Mouse (Mus musculus) embryonic facial prominence, embryonic 13.5 days (tissue): ENCODE measurements around the gene Apol7c. TPM values are rescaled to one million over a fixed set of nuclear protein-coding genes. Genes with fewer than 3 reads are reported as not detected.
"Not testable (repeated sequence)": the region's sequence is repeated elsewhere in the genome, so short reads cannot be mapped to it uniquely, and the experiment has no call there.

Source experiments
- ATAC-seq: fragments of 200-750 bp; cut with Nextera tagmentation; 2 replicates; pipeline ENCODE4 v1.8.0; 2017; ENCODE audit warnings: low read depth; ENCODE audit not compliant: insufficient number of reproducible peaks, insufficient read depth, low FRiP score, low TSS enrichment
- H3K27ac ChIP-seq: fragments of 300-500 bp; sonication (generic); 2 replicates; pipeline ENCODE4 v1.5.1; 2015; ENCODE audit warnings: moderate library complexity, mild to moderate bottlenecking, inconsistent platforms
- H3K27me3 ChIP-seq: fragments of 300-500 bp; sonication (generic); 2 replicates; pipeline ENCODE4 v1.6.1; 2015; ENCODE audit warnings: mild to moderate bottlenecking, inconsistent platforms
- H3K36me3 ChIP-seq: fragments of 300-500 bp; sonication (generic); 2 replicates; pipeline ENCODE4 v1.6.1; 2015; ENCODE audit warnings: mild to moderate bottlenecking, inconsistent platforms
- H3K4me1 ChIP-seq: fragments of 300-500 bp; sonication (generic); 2 replicates; pipeline ENCODE4 v1.6.1; 2015; ENCODE audit warnings: inconsistent platforms
- H3K4me2 ChIP-seq: fragments of 300-500 bp; sonication (generic); 2 replicates; pipeline ENCODE4 v1.6.1; 2015; ENCODE audit warnings: moderate library complexity, mild to moderate bottlenecking, inconsistent platforms
- H3K4me3 ChIP-seq: fragments of 300-500 bp; sonication (generic); 2 replicates; pipeline ENCODE4 v1.5.1; 2015; ENCODE audit warnings: mild to moderate bottlenecking, inconsistent platforms
- H3K9ac ChIP-seq: fragments of 300-500 bp; sonication (generic); 2 replicates; pipeline ENCODE4 v1.6.1; 2015; ENCODE audit warnings: mild to moderate bottlenecking, inconsistent platforms
- H3K9me3 ChIP-seq: fragments of 300-500 bp; sonication (generic); 2 replicates; pipeline ENCODE4 v1.6.1; 2016; ENCODE audit warnings: inconsistent platforms
- WGBS: fragments of 180-500 bp; shearing (Covaris S2); methylation state at CpG from one replicate; pipeline ENCODE4 v1.1.7; 2015; ENCODE audit warnings: mixed read lengths; 5-methylcytosine and 5-hydroxymethylcytosine counted together
- polyA plus RNA-seq: library from polyadenylated mRNA; unstranded; fragments of >200 nt; fragmentation: Nextera tagmentation; extraction: Ambion mirVana; gene quantifications from 2 replicates; pipeline ENCODE4 v1.2.1, GENCODE M21; 2015

Gene Apol7c
- polyA plus RNA-seq, 1 experiment from 2014 or later: not detected

- H3K36me3 ChIP-seq: no peaks in the 10 kb centered on the region
- WGBS: 67% methylated on average over 4 of the region's 4 CpGs
These were observed 50.8 kb downstream of the Apol7c start for GRCm38 (mm10) chr15:77482140-77482794.

DNA sequence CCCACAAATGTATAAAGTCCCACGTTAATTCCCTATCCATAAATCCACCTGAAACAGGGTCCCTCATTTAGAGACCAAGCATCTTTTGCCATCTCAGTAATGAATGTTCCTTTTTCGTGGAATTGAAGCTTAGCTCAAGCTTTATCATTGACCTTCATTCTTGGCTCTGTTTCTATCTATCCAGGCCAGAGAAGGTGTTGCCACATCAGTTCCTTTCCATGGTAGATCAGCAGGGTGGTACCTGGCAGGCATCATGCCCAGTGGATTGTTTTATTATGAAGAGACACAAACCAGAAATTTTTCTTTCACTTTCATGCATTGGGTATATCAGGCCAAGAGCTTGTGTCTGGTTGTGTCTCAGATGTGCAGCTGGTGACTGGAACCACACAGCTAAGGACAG, 56.4 kb downstream of the Apol7c start, which contains the start of gene Apol10a:
Gene Apol10a (plus strand): TSS at position 355 of the 400 bp plus-strand sequence.
- H3K27me3 ChIP-seq, H3K27ac ChIP-seq, H3K4me3 ChIP-seq, H3K36me3 ChIP-seq, H3K9ac ChIP-seq, H3K9me3 ChIP-seq, ATAC-seq, H3K4me2 ChIP-seq, H3K4me1 ChIP-seq: not testable (repeated sequence)
- 71% methylated on average over 2 of the region's 2 CpGs for WGBS

More at GRCm38 (mm10) chr15:77482140-77482794, 50.8 kb downstream of the Apol7c start:
- Histone ChIP-seq H3K4me3 (no peak overlapping the region), H3K9ac (no peak overlapping the region), H3K27ac (no peak overlapping the region), H3K4me2 (no peak overlapping the region), H3K4me1 (no peaks in the 10 kb centered on the region), H3K27me3 (no peaks in the 10 kb centered on the region), H3K9me3 (no peaks in the 10 kb centered on the region)
- ATAC-seq: no peak

Other genes with a start within 250 kb of the Apol7c start
- 57.8 and 66.7 TPM in 2 replicates for gene Rbfox2, start 226.3 kb downstream of the Apol7c start, polyA plus RNA-seq
- gene Apol7a, start 134.2 kb downstream of the Apol7c start, polyA plus RNA-seq: not detected in 2 replicates
- 0.15 TPM in 1 of 2 replicates, not detected in the other for gene Apol9a, start 122.2 kb downstream of the Apol7c start, polyA plus RNA-seq
- gene Apol7b, start 85.8 kb downstream of the Apol7c start, polyA plus RNA-seq: not detected in 2 replicates
- gene Apol10a, start 56.3 kb downstream of the Apol7c start, polyA plus RNA-seq: 0.08 TPM in 1 of 2 replicates, not detected in the other
- gene Apol11a, start 25.0 kb downstream of the Apol7c start, polyA plus RNA-seq: not detected in 2 replicates
- not detected in 2 replicates for gene 1700025B11Rik, start 28.6 kb upstream of the Apol7c start, polyA plus RNA-seq
- gene Apol10b, start 62.8 kb upstream of the Apol7c start, polyA plus RNA-seq: not detected in 2 replicates
- not detected in 2 replicates for gene Gm36245, start 65.9 kb upstream of the Apol7c start, polyA plus RNA-seq
- 0.10 TPM in 1 of 2 replicates, not detected in the other for gene Apol11b, start 110.0 kb upstream of the Apol7c start, polyA plus RNA-seq
- gene Apol7e, start 165.5 kb upstream of the Apol7c start, polyA plus RNA-seq: not detected in 2 replicates
- not detected in 2 replicates for gene Apol9b, start 195.7 kb upstream of the Apol7c start, polyA plus RNA-seq
- 0.22 and 0.32 TPM in 2 replicates for gene Apol8, start 223.7 kb upstream of the Apol7c start, polyA plus RNA-seq